Mouse (Mus musculus): Measurements from ENCODE around the gene Nfix. TPM values are rescaled to one million over a fixed set of nuclear protein-coding genes. Genes with fewer than 3 reads are reported as not detected.

Gene Nfix
- polyA plus RNA-seq, 1 experiment from 2014 or later = 10.9 TPM

DNA sequence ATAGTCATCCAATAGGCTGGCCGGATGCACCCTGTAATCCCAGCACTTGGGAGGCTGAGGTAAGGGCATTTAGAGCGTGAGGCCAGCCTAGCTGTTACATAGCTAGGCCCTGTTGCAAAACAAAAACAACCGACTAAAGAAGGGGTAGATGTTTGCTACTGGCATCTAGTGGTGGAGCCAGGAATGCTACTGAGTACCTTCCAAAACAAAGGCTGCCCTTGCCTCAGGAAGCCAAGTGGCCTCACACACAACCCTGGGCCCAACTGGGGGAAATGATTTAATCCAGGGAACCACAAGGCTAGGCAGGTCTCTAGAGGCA is 74.2 kb downstream of the Nfix start:
- WGBS = 19% methylated on average over 3 of the region's 3 CpGs

GRCm38 (mm10) chr8:84725246-84725940 is 74.8 kb downstream of the Nfix start:
- Histone ChIP-seq H3K27ac (ENCODE audit: low read depth, low read length) (no peak overlapping the region; the same call in 1 of the 2 replicates), H3K4me2 (replicated peaks; ENCODE audit: low read depth, low read length) (no peak overlapping the region), H3K9ac (ENCODE audit: low read depth, low read length) (no peak overlapping the region; the same call in 1 of the 2 replicates), H3K27me3 (ENCODE audit: control insufficient read depth, insufficient read depth, low read length) (peaks cover 5% of the 10 kb centered on the region), H3K4me1 (ENCODE audit: control insufficient read depth, insufficient read depth, low read length) (peaks cover 34% of the 10 kb centered on the region), H3K9me3 (ENCODE audit: control insufficient read depth, low read length) (no peaks in the 10 kb centered on the region), H3K36me3 (ENCODE audit: control insufficient read depth, insufficient read depth, low read length) (peaks cover 7% of the 10 kb centered on the region; the same call in 1 of the 2 replicates), H3K4me3 (ENCODE audit: low read length) (no peak overlapping the region)
- WGBS = 52% methylated on average over 10 of the region's 10 CpGs
- ATAC-seq (ENCODE audit: low FRiP score, low TSS enrichment) = no peak

More for the DNA sequence above, 74.2 kb downstream of the Nfix start:
- Histone ChIP-seq H3K36me3 (ENCODE audit: control insufficient read depth, insufficient read depth, low read length) (peaks cover 7% of the 10 kb centered on the region; the same call in 1 of the 2 replicates), H3K4me1 (ENCODE audit: control insufficient read depth, insufficient read depth, low read length) (peaks cover 39% of the 10 kb centered on the region), H3K27ac (ENCODE audit: low read depth, low read length) (no peak overlapping the region), H3K27me3 (ENCODE audit: control insufficient read depth, insufficient read depth, low read length) (peaks cover 5% of the 10 kb centered on the region), H3K4me3 (ENCODE audit: low read length) (no peak overlapping the region), H3K4me2 (replicated peaks; ENCODE audit: low read depth, low read length) (no peak overlapping the region), H3K9me3 (ENCODE audit: control insufficient read depth, low read length) (no peaks in the 10 kb centered on the region), H3K9ac (ENCODE audit: low read depth, low read length) (no peak overlapping the region)
- no peak for ATAC-seq (ENCODE audit: low FRiP score, low TSS enrichment)

GRCm38 (mm10) chr8:84724683-84725082 is 75.5 kb downstream of the Nfix start:
- no peak for ATAC-seq (ENCODE audit: low FRiP score, low TSS enrichment)
- WGBS = 58% methylated on average over 9 of the region's 9 CpGs
- Histone ChIP-seq H3K27ac (ENCODE audit: low read depth, low read length) (no peak overlapping the region), H3K9ac (ENCODE audit: low read depth, low read length) (no peak overlapping the region; the same call in 1 of the 2 replicates), H3K9me3 (ENCODE audit: control insufficient read depth, low read length) (no peaks in the 10 kb centered on the region), H3K4me2 (replicated peaks; ENCODE audit: low read depth, low read length) (no peak overlapping the region), H3K27me3 (ENCODE audit: control insufficient read depth, insufficient read depth, low read length) (peaks cover 5% of the 10 kb centered on the region), H3K36me3 (ENCODE audit: control insufficient read depth, insufficient read depth, low read length) (peaks cover 7% of the 10 kb centered on the region; the same call in 1 of the 2 replicates), H3K4me3 (ENCODE audit: low read length) (no peak overlapping the region), H3K4me1 (ENCODE audit: control insufficient read depth, insufficient read depth, low read length) (peaks cover 29% of the 10 kb centered on the region)

- Histone ChIP-seq H3K4me3 (ENCODE audit: low read length) (no peak overlapping the region), H3K9ac (ENCODE audit: low read depth, low read length) (peak overlapping the region; percentile 32; the same call in 1 of the 2 replicates), H3K36me3 (ENCODE audit: control insufficient read depth, insufficient read depth, low read length) (peaks cover 7% of the 10 kb centered on the region; the same call in 1 of the 2 replicates), H3K4me2 (replicated peaks; ENCODE audit: low read depth, low read length) (peak overlapping the region; percentile 12), H3K9me3 (ENCODE audit: control insufficient read depth, low read length) (no peaks in the 10 kb centered on the region), H3K27me3 (ENCODE audit: control insufficient read depth, insufficient read depth, low read length) (peaks cover 14% of the 10 kb centered on the region), H3K4me1 (ENCODE audit: control insufficient read depth, insufficient read depth, low read length) (peaks cover 29% of the 10 kb centered on the region), H3K27ac (ENCODE audit: low read depth, low read length) (peak overlapping the region; percentile 81)
- 22% methylated on average over 7 of the region's 7 CpGs for WGBS
- ATAC-seq (ENCODE audit: low FRiP score, low TSS enrichment) = peak; percentile 10; the same call in 1 of the 2 replicates
These were observed 76.6 kb downstream of the Nfix start for GRCm38 (mm10) chr8:84723571-84723900.

DNA sequence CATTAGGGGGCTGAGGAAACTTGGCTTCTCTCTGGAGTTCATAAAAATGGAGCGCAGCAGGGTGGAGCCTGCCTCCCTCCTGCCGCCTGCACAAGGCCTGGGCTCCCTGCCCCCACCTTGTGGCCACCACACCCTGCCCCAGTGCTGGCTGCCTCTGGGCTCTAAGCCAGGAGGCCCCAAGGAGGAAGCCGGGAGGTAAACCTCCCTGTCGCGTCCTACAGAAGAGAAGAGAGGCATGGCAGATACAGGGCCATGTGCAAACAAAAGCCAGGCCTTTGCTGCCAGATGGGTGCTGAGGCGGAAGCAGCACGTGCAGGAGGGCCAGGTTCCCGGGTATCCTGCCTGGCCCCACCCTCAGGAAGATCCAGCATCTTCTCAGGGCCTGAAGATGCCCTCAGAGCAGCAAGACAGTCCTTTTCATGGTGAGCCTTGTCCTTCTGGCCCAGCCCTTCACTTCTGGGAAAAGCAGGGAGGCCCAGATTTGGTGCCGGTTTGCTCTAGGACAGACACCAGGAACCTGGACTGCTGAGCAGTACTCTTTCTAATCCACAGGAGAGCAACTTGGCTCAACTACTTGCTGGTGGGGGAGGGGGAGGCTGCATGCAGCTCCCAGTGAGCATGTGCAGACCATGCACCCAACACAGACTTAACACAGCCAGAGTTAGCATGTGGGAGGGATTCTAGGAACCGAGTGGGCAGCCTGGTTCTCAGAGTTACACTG is 77.1 kb downstream of the Nfix start, which contains the start of gene G430095P16Rik:
G430095P16Rik (plus strand) TSS at position 158 of the 721 bp plus-strand sequence.
- H3K27me3 ChIP-seq (ENCODE audit: control insufficient read depth, insufficient read depth, low read length) = peaks cover 14% of the 10 kb centered on the region
- peaks cover 7% of the 10 kb centered on the region; the same call in 1 of the 2 replicates for H3K36me3 ChIP-seq (ENCODE audit: control insufficient read depth, insufficient read depth, low read length)
- peaks cover 29% of the 10 kb centered on the region for H3K4me1 ChIP-seq (ENCODE audit: control insufficient read depth, insufficient read depth, low read length)
- H3K27ac ChIP-seq (ENCODE audit: low read depth, low read length) = peak within 1 kb of the TSS; percentile 81
- ATAC-seq (ENCODE audit: low FRiP score, low TSS enrichment) = peak; percentile 71
- peak within 1 kb of the TSS; percentile 5; the same call in 1 of the 2 replicates for H3K4me3 ChIP-seq (ENCODE audit: low read length)
- WGBS = 25% methylated on average over 10 of the region's 10 CpGs
- H3K4me2 ChIP-seq (replicated peaks; ENCODE audit: low read depth, low read length) = peak within 1 kb of the TSS; percentile 12
- H3K9me3 ChIP-seq (ENCODE audit: control insufficient read depth, low read length) = no peaks in the 10 kb centered on the region
- peak within 1 kb of the TSS; percentile 32 for H3K9ac ChIP-seq (ENCODE audit: low read depth, low read length)

DNA sequence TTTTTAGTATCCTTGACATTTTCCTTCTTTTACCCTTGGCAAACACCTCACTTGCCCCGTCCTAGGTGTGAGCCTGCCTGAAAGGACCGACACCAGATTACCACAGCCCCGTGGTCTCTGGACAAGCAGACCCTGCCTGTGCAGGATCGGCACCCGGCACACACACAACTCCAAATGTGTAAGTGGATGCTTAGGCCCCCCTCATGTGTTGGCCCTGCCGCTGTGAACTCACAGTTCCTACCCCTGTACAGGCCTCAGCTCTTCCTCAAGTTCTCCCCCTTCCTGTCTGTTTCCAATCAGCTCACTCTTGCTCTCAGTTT is 77.7 kb downstream of the Nfix start:
- 74% methylated on average over 6 of the region's 6 CpGs for WGBS
- Histone ChIP-seq H3K9ac (ENCODE audit: low read depth, low read length) (peak overlapping the region; percentile 32; the same call in 1 of the 2 replicates), H3K36me3 (ENCODE audit: control insufficient read depth, insufficient read depth, low read length) (peaks cover 7% of the 10 kb centered on the region; the same call in 1 of the 2 replicates), H3K9me3 (ENCODE audit: control insufficient read depth, low read length) (no peaks in the 10 kb centered on the region), H3K27me3 (ENCODE audit: control insufficient read depth, insufficient read depth, low read length) (peaks cover 16% of the 10 kb centered on the region), H3K4me2 (replicated peaks; ENCODE audit: low read depth, low read length) (no peak overlapping the region), H3K4me1 (ENCODE audit: control insufficient read depth, insufficient read depth, low read length) (peaks cover 29% of the 10 kb centered on the region), H3K4me3 (ENCODE audit: low read length) (no peak overlapping the region), H3K27ac (ENCODE audit: low read depth, low read length) (peak overlapping the region; percentile 81; the same call in 1 of the 2 replicates)
- no peak; the same call in 1 of the 2 replicates for ATAC-seq (ENCODE audit: low FRiP score, low TSS enrichment)

- no peak overlapping the region for H3K27ac ChIP-seq (ENCODE audit: low read depth, low read length)
- no peak for ATAC-seq (ENCODE audit: low FRiP score, low TSS enrichment)
- peaks cover 7% of the 10 kb centered on the region; the same call in 1 of the 2 replicates for H3K36me3 ChIP-seq (ENCODE audit: control insufficient read depth, insufficient read depth, low read length)
These were observed 81.0 kb downstream of the Nfix start for GRCm38 (mm10) chr8:84718959-84719690.

GRCm38 (mm10) chr8:84718476-84718875 is 81.7 kb downstream of the Nfix start:
- Histone ChIP-seq H3K4me1 (ENCODE audit: control insufficient read depth, insufficient read depth, low read length) (peaks cover 22% of the 10 kb centered on the region), H3K9me3 (ENCODE audit: control insufficient read depth, low read length) (no peaks in the 10 kb centered on the region), H3K9ac (ENCODE audit: low read depth, low read length) (no peak overlapping the region), H3K4me2 (replicated peaks; ENCODE audit: low read depth, low read length) (no peak overlapping the region), H3K27ac (ENCODE audit: low read depth, low read length) (no peak overlapping the region), H3K27me3 (ENCODE audit: control insufficient read depth, insufficient read depth, low read length) (peaks cover 41% of the 10 kb centered on the region), H3K4me3 (ENCODE audit: low read length) (no peak overlapping the region), H3K36me3 (ENCODE audit: control insufficient read depth, insufficient read depth, low read length) (peaks cover 7% of the 10 kb centered on the region; the same call in 1 of the 2 replicates)
- no peak for ATAC-seq (ENCODE audit: low FRiP score, low TSS enrichment)
- WGBS = 84% methylated on average over 5 of the region's 5 CpGs

More at GRCm38 (mm10) chr8:84718959-84719690, 81.0 kb downstream of the Nfix start:
- Histone ChIP-seq H3K4me3 (ENCODE audit: low read length) (no peak overlapping the region), H3K4me2 (replicated peaks; ENCODE audit: low read depth, low read length) (no peak overlapping the region), H3K27me3 (ENCODE audit: control insufficient read depth, insufficient read depth, low read length) (peaks cover 36% of the 10 kb centered on the region), H3K9me3 (ENCODE audit: control insufficient read depth, low read length) (no peaks in the 10 kb centered on the region), H3K9ac (ENCODE audit: low read depth, low read length) (no peak overlapping the region), H3K4me1 (ENCODE audit: control insufficient read depth, insufficient read depth, low read length) (peaks cover 22% of the 10 kb centered on the region)
- WGBS = 78% methylated on average over 5 of the region's 5 CpGs
